Mouse (Mus musculus) telencephalon, adult 2 months (tissue): Measurements from ENCODE around the gene Lenep.

Experiments
- DNase-seq: peaks from one replicate; pipeline ENCODE4 v3.0.0-alpha.2; 2011; ENCODE audit warnings: low read depth, low spot score

The Lenep gene

GRCm38 (mm10) chr3:89419981-89420380 lies 17.4 kb upstream of the Lenep start:
- DNase-seq = no peak

DNA sequence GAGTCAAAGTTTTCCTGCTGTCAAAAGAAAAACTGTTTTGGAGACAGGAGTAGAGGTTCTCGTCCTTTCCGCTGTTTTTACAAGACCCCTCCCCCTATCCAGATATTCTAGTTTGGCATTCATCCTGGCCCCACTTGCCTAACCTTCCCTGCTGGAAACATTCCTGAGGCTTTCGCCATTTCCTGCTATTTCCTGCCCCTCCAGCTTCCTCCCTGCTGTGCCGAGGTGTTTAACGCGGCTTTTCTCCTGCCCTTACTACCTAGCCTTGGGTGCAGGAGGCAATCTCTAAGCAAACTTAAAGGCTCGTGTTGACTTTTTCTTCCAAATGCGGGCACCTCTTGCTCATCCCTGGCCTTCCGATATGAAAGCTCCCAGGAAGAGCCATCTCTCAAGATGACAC lies 17.0 kb upstream of the Lenep start:
- no peak for DNase-seq

GRCm38 (mm10) chr3:89418861-89419250 lies 16.3 kb upstream of the Lenep start:
- DNase-seq = no peak

GRCm38 (mm10) chr3:89418170-89418860 lies 15.7 kb upstream of the Lenep start, which contains the start of the genes Cks1b and Shc1:
Gene Cks1b (minus strand): TSS chr3:89418383.
Gene Shc1 (plus strand): TSS chr3:89418443.
- peak; percentile 98 for DNase-seq

DNA sequence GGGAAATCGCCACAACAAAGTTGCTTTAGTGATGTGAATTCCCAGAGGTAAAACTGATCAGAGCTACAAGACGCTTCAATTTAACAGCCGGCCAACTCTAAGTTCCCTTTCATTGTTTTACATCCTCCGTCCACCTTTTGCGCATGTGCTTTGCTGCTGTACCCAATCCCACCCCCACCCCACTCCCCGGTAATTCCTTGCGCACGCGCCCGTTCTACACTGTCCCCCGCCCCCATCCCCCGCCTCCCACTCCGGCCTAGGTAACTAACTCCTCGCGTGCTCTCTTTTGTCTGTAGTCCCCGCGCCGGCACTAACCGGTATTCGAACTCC lies 15.2 kb upstream of the Lenep start:
- no peak for DNase-seq

DNA sequence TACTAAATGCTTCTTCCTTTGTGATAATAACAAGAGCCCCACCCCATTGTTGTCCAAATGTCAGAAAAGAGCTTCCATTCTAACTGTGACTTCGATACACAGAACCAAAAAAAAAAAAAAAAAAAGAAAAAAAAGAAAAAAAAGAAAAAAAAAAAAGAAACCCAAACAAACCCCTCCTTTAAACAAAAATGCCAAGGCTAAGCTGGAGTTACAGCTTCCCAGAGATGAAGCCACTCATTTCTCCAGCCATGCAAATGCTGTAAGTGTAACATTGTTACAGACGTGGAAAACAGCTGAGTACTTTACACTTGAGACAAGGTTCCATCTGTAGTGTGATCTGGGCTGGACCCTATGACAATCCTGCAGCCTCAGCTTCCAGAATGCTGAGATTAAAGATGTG lies 14.5 kb upstream of the Lenep start:
- DNase-seq = no peak

DNA sequence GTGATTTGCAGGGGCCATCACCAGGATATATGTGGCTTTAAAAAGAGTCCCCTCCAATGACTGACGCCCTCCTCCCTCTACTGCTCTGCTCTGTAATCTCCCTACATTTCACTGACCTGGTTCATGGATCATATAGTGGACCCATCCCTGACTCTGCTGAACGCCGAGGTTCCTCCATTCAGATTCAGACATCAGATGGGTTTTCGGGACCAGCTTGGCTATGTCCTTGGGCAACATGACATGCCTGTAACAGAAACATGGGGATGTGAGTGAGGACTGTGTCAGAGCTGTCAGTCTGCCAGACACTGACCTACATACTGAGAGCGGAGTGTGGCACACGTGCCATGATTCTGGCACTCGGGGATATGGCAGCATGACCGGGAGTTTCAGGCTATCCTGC lies 13.6 kb upstream of the Lenep start:
- no peak for DNase-seq

DNA sequence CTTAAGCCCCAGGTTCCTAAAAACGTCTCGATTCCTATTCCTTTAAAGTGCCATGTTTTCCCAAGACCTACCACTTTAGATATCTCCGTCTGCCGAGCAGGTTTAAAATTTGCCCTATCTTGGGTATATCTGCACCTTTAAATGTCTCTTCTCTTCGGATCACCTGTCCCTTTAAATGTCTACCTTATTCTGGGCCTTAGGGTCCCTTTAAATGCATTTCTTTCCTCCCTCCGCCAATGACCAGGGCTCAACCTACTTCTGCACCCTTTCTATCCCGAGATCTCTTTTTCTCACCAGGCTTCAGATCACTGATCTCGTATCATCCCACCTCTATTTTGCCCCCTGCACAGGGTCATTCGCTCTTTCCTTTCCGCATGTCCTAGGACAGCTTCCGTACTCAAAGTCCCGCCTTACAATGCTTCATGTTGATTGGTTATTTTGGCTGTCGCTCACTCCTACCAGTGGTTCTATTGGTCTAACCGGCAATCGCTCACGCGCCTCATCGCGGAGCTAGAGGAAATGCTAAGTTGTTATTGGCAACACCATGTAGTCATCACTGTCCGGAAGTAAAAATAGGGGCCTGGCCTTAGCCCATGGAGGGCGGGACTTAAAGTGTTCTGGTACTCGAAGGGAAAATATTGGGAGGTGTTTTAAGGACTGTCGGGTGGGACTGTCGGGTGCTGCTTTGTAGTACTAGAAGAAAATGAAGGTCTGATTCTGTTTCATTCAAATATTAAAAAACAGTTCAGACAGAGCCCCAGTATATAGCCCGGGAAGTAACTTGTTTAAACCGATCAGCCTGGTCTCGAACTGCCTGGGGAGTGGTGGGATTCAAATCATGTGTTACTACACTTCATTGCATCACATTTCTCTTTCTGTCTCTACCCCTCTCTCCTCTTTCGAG lies 9.1 kb upstream of the Lenep start, which contains the start of gene Flad1:
Flad1 (minus strand) TSS at position 381 of the 904 bp plus-strand sequence.
- peak; percentile 100 for DNase-seq

DNA sequence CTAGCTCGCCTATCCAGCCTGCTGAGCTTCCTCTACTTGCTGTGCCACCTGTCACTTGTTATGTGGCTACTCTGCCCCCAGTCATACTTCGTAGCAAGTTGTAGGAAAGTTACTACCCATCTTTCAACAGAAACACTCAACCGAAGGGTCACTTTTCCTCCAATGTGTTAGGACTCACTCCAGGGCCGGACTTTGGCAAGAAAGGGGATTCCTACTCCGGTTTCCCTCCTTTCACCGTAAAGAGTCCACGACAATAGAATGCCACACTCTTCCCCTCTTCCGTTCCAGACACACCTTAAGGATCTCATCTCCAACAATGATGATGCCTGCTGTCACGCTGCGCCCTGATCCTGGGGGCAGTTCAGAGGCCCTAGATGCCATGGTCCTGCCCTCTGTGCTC lies 8.3 kb upstream of the Lenep start:
- no peak for DNase-seq

- no peak for DNase-seq
Measured at GRCm38 (mm10) chr3:89409701-89410100, 7.1 kb upstream of the Lenep start.

DNA sequence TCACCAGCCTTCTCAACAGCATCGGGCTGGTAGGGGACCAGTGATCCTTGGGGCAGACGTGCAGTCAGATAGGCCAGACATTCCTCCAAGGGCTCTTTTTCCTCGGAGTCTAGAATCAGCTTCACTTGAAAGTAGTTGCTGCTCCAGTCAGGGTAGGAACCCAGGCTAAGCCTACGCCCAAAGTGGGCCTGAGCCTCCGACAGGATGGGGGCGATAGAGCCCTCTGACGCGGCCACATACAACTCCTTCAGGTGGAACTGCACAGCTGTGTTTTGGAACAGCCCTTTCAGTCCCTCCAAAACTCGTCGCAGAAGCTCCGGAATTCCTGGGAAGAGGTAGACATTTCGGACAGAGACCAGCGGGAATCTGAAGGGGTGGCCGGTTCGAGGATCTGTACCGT lies 5.9 kb upstream of the Lenep start:
- no peak for DNase-seq

GRCm38 (mm10) chr3:89406887-89407286 lies 4.3 kb upstream of the Lenep start:
- no peak for DNase-seq

DNA sequence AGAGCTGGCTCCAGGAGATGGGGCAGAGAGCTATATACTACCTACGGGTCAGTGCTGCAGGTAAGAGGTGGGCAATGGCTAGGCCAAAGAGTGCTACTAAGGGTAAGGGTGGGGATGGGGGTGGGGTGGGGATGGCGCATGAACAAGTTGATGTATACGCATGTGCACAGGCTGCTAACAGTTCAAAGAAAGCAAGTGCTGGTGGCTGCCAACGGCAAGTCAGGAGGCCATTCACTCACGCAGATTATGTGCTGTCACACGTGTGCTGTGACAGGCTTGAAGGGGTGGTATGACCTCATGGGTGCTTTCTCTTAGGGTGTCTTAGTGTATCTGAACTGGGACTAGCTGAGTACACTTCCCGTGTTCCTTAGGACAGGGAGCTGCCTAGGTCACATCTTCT lies 1.3 kb downstream of the Lenep start:
- no peak for DNase-seq

- DNase-seq = no peak
Measured at GRCm38 (mm10) chr3:89396654-89397005, 6.0 kb downstream of the Lenep start.

GRCm38 (mm10) chr3:89395806-89396653 lies 6.6 kb downstream of the Lenep start:
- no peak for DNase-seq

DNA sequence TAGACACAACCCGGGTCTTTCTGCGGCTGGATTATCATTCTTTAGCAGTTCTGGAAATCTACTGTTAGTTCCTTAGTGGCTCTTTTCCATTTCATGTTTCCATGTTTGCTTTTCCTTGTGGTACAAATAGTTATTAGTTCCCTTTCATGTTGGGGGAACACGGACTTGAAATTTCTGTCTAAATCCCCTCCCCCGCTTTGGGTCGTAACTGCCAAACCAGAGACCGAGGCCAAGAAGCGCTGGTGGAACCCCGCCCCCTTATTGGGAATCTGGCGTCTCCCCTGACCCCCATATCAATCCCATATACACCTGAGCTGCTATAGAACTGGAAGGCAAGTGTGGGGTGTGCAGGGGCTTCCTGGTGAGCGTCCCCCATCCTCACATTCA lies 7.2 kb downstream of the Lenep start:
- DNase-seq = no peak

- DNase-seq = no peak
Measured at GRCm38 (mm10) chr3:89394894-89395256, 7.7 kb downstream of the Lenep start.

GRCm38 (mm10) chr3:89394006-89394893 lies 8.3 kb downstream of the Lenep start, which contains the start of gene Zbtb7b:
Gene Zbtb7b (minus strand): TSS chr3:89394776.
- no peak for DNase-seq

DNA sequence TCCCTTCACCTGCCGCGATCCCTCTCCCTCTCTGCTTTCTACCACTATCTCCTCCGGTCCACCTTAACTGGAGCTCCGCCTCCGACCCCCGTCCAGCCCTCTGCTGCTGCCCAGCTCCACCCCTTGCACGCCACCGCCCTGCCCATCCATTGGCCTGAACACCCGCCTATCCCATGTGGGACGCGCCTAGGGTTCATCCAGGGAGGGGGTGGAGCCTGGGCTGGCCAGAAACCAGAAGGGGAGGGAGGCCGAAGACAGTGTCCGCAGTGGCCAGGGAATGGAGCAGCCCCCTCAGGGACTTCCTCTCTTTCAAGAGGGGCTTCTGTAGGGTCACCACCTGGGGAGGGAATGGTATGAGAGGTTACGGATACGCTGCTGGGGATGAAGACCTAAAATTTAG lies 9.0 kb downstream of the Lenep start:
- peak; percentile 92 for DNase-seq

- DNase-seq = no peak
Measured at GRCm38 (mm10) chr3:89392871-89393311, 9.7 kb downstream of the Lenep start.
